In genomic region chr5:109924129-109924528, GRCm38 (mm10) we compare ENCODE assay signal across 8 mouse cellular contexts. TPM values are rescaled to one million over a fixed set of nuclear protein-coding genes. Genes with fewer than 3 reads are reported as not detected.
A peak's percentile ranks its signal among the peaks of the same experiment; 100 is the strongest.
DNase-seq lines count a peak whose midpoint lies in the region; ATAC-seq and TF ChIP-seq lines count a peak whose summit lies in the region.
"Not testable (repeated sequence)": the region's sequence is repeated elsewhere in the genome, so short reads cannot be mapped to it uniquely, and the experiment has no call there.

No protein-coding gene starts in this region.

- ATAC-seq in heart, embryonic 13.5 days (ENCODE audit: extremely low read depth, insufficient number of reproducible peaks, low FRiP score, low TSS enrichment); intestine, embryonic 16.5 days; limb, embryonic 14.5 days (ENCODE audit: low FRiP score, low read depth): not testable (repeated sequence)

- peak overlapping the region; percentile 81 for H3K9ac ChIP-seq in heart, embryonic 13.5 days
- H3K9ac ChIP-seq in intestine, embryonic 16.5 days (ENCODE audit: low read depth, low read length) = not testable (repeated sequence)
- H3K9ac ChIP-seq in limb, embryonic 14.5 days (ENCODE audit: low read depth, low read length, severe bottlenecking) = peak overlapping the region; percentile 59

- 20% methylated on average over 2 of the region's 2 CpGs for WGBS in heart, embryonic 13.5 days
- WGBS in intestine, embryonic 16.5 days = 10% methylated on average over 2 of the region's 2 CpGs
- 10% methylated on average over 2 of the region's 2 CpGs for WGBS in limb, embryonic 14.5 days

- TF ChIP-seq POLR2A in bone marrow macrophage, adult 2 months (IDR thresholded peaks at IDR 0.05; ENCODE audit: borderline replicate concordance, low read depth, low read length); embryonic fibroblast, embryonic 13.5 days (IDR thresholded peaks at IDR 0.05; ENCODE audit: low read depth, low read length); limb, embryonic 14.5 days (IDR thresholded peaks at IDR 0.05; ENCODE audit: borderline replicate concordance, extremely low read depth, insufficient read depth, insufficient read length): not testable (repeated sequence)

- H3K27me3 ChIP-seq in heart, embryonic 13.5 days (replicated peaks); intestine, embryonic 16.5 days (replicated peaks; ENCODE audit: control insufficient read depth, insufficient read depth, low read length); limb, embryonic 14.5 days (ENCODE audit: control insufficient read depth, insufficient read depth, low read length): not testable (repeated sequence)

- not testable (repeated sequence) for H3K4me1 ChIP-seq in bone marrow macrophage, adult 2 months (ENCODE audit: control insufficient read depth, insufficient read depth, low read length); embryonic fibroblast, embryonic 13.5 days (ENCODE audit: control insufficient read depth, insufficient read depth, low read length); heart, embryonic 13.5 days; intestine, embryonic 16.5 days (ENCODE audit: control insufficient read depth, insufficient read depth, low read length); limb, embryonic 14.5 days (ENCODE audit: control insufficient read depth, insufficient read depth, low read length)

- not testable (repeated sequence) for H3K9me3 ChIP-seq in heart, embryonic 13.5 days; intestine, embryonic 16.5 days (ENCODE audit: control insufficient read depth, low read length); limb, embryonic 14.5 days (ENCODE audit: control insufficient read depth, low read length)

- peak overlapping the region; percentile 68 for H3K4me2 ChIP-seq in heart, embryonic 13.5 days
- H3K4me2 ChIP-seq in intestine, embryonic 16.5 days (ENCODE audit: low read depth, low read length) = peak overlapping the region; percentile 52
- H3K4me2 ChIP-seq in limb, embryonic 14.5 days (replicated peaks; ENCODE audit: low read depth, low read length, severe bottlenecking) = peak overlapping the region; percentile 44

- H3K36me3 ChIP-seq in heart, embryonic 13.5 days; intestine, embryonic 16.5 days (ENCODE audit: control insufficient read depth, insufficient read depth, low read length); limb, embryonic 14.5 days (ENCODE audit: control insufficient read depth, insufficient read depth, low read length): not testable (repeated sequence)

- not testable (repeated sequence) for H3K27ac ChIP-seq in bone marrow macrophage, adult 2 months (ENCODE audit: insufficient read depth, low read depth, low read length); embryonic fibroblast, embryonic 13.5 days (ENCODE audit: insufficient read depth, low read length); heart, embryonic 13.5 days (replicated peaks); intestine, embryonic 16.5 days (ENCODE audit: low read length); limb, embryonic 14.5 days (replicated peaks; ENCODE audit: low read depth, low read length)

- peak; percentile 52 for DNase-seq in A20 (ENCODE audit: low read depth, low spot score)
- not testable (repeated sequence) for DNase-seq in limb, embryonic 14.5 days (ENCODE audit: low spot score)
- DNase-seq in mesoderm, embryonic 11.5 days (ENCODE audit: low read depth, low spot score) = peak; percentile 14
- DNase-seq in retina, postnatal 1 day = peak; percentile 4

- peak overlapping the region; percentile 74 for H3K4me3 ChIP-seq in bone marrow macrophage, adult 2 months (ENCODE audit: insufficient read depth, low read length)
- peak overlapping the region; percentile 82 for H3K4me3 ChIP-seq in embryonic fibroblast, embryonic 13.5 days (ENCODE audit: insufficient read depth, low read length)
- H3K4me3 ChIP-seq in heart, embryonic 13.5 days = peak overlapping the region; percentile 66
- peak overlapping the region; percentile 56 for H3K4me3 ChIP-seq in intestine, embryonic 16.5 days (ENCODE audit: low read length)
- H3K4me3 ChIP-seq in limb, embryonic 14.5 days (replicated peaks; ENCODE audit: low read length) = peak overlapping the region; percentile 49

- TF ChIP-seq CTCF in bone marrow macrophage, adult 2 months (IDR thresholded peaks at IDR 0.05; ENCODE audit: low read depth, low read length); embryonic fibroblast, embryonic 13.5 days (IDR thresholded peaks at IDR 0.05; ENCODE audit: borderline replicate concordance, insufficient read depth, low read length): not testable (repeated sequence)

RNA-seq across cellular contexts. Expression of gene Gm15446, which starts 0.9 kb away (rescaled TPM):
- polyA plus RNA-seq in bone marrow macrophage, adult 2 months (2012; ENCODE audit: insufficient read depth, insufficient read length, missing spikeins) = 10.5 and 13.2 TPM in 2 replicates
- 1.2 and 6.8 TPM in 2 replicates for polyA plus RNA-seq in embryonic fibroblast, embryonic 13.5 days (2011; ENCODE audit: insufficient read length, low read depth, missing spikeins)
- polyA plus RNA-seq in heart, embryonic 13.5 days (2015; fragmentation: Nextera tagmentation; extraction: Ambion mirVana) = 0.42 and 0.51 TPM in 2 replicates
- polyA plus RNA-seq in intestine, embryonic 16.5 days (2015; fragmentation: Nextera tagmentation; extraction: Ambion mirVana) = 0.23 and 0.44 TPM in 2 replicates
- 0.08 and 0.18 TPM in 2 replicates for polyA plus RNA-seq in limb, embryonic 14.5 days (2012; rRNA removed)
- 1.2 TPM in 2 replicates for polyA plus RNA-seq in limb, embryonic 14.5 days (2014; fragmentation: Nextera tagmentation; extraction: Ambion mirVana)
